Mouse (Mus musculus): ENCODE measurements around the gene Mansc1.
"Not testable (repeated sequence)": the region's sequence is repeated elsewhere in the genome, so short reads cannot be mapped to it uniquely, and the experiment has no call there.

Gene Mansc1

GRCm38 (mm10) chr6:134631947-134632687 lies at the start of gene Mansc1:
Mansc1 (minus strand) TSS chr6:134632488.
- DNase-seq (ENCODE audit: low read depth, low spot score): no peak

- DNase-seq (ENCODE audit: low read depth, low spot score): not testable (repeated sequence)
Observed at GRCm38 (mm10) chr6:134679330-134679729, 47.0 kb upstream of the Mansc1 start.

GRCm38 (mm10) chr6:134678037-134678436 lies 45.7 kb upstream of the Mansc1 start:
- no peak for DNase-seq (ENCODE audit: low read depth, low spot score)

- no peak for DNase-seq (ENCODE audit: low read depth, low spot score)
Observed at GRCm38 (mm10) chr6:134677504-134677903, 45.2 kb upstream of the Mansc1 start.

GRCm38 (mm10) chr6:134673712-134674111 lies 41.4 kb upstream of the Mansc1 start:
- DNase-seq (ENCODE audit: low read depth, low spot score): not testable (repeated sequence)

GRCm38 (mm10) chr6:134670881-134671411 lies 38.7 kb upstream of the Mansc1 start:
- no peak for DNase-seq (ENCODE audit: low read depth, low spot score)

GRCm38 (mm10) chr6:134669179-134669865 lies 37.0 kb upstream of the Mansc1 start:
- no peak for DNase-seq (ENCODE audit: low read depth, low spot score)

- DNase-seq (ENCODE audit: low read depth, low spot score): no peak
Observed at GRCm38 (mm10) chr6:134668519-134668918, 36.2 kb upstream of the Mansc1 start.

- DNase-seq (ENCODE audit: low read depth, low spot score): no peak
Observed at GRCm38 (mm10) chr6:134665817-134666216, 33.5 kb upstream of the Mansc1 start.

GRCm38 (mm10) chr6:134664573-134664972 lies 32.3 kb upstream of the Mansc1 start:
- DNase-seq (ENCODE audit: low read depth, low spot score): no peak

GRCm38 (mm10) chr6:134660714-134661406 lies 28.6 kb upstream of the Mansc1 start:
- DNase-seq (ENCODE audit: low read depth, low spot score): no peak

- DNase-seq (ENCODE audit: low read depth, low spot score): no peak
Observed at GRCm38 (mm10) chr6:134659108-134659958, 27.0 kb upstream of the Mansc1 start.

GRCm38 (mm10) chr6:134656527-134656926 lies 24.2 kb upstream of the Mansc1 start:
- DNase-seq (ENCODE audit: low read depth, low spot score): no peak

- DNase-seq (ENCODE audit: low read depth, low spot score): no peak
Observed at GRCm38 (mm10) chr6:134648356-134648755, 16.1 kb upstream of the Mansc1 start.

- DNase-seq (ENCODE audit: low read depth, low spot score): no peak
Observed at GRCm38 (mm10) chr6:134647621-134648020, 15.3 kb upstream of the Mansc1 start.

- no peak for DNase-seq (ENCODE audit: low read depth, low spot score)
Observed at GRCm38 (mm10) chr6:134646835-134647234, 14.5 kb upstream of the Mansc1 start.

- no peak for DNase-seq (ENCODE audit: low read depth, low spot score)
Observed at GRCm38 (mm10) chr6:134643296-134643695, 11.0 kb upstream of the Mansc1 start.

GRCm38 (mm10) chr6:134641738-134642446 lies 9.6 kb upstream of the Mansc1 start:
- no peak for DNase-seq (ENCODE audit: low read depth, low spot score)

- peak; percentile 91 for DNase-seq (ENCODE audit: low read depth, low spot score)
Observed at GRCm38 (mm10) chr6:134640485-134641475, 8.5 kb upstream of the Mansc1 start.

Data from WW6 (cell line).